Mouse (Mus musculus): ENCODE results near the gene Gm1979. TPM values are rescaled to one million over a fixed set of nuclear protein-coding genes. Genes with fewer than 3 reads are reported as not detected.

The Gm1979 gene
- polyA plus RNA-seq, 1 experiment from 2014 or later: 0.19 TPM

Other genes starting within 250 kb of the Gm1979 start
- gene Actr3b, start 244.8 kb downstream of the Gm1979 start, polyA plus RNA-seq (2015; fragmentation: Nextera tagmentation; extraction: Ambion mirVana): 5.2 and 5.3 TPM in 2 replicates
- gene Gm21663, start 62.4 kb downstream of the Gm1979 start, polyA plus RNA-seq (2015; fragmentation: Nextera tagmentation; extraction: Ambion mirVana): not detected in 2 replicates
- not detected in 2 replicates for gene Gm21671, start 50.4 kb downstream of the Gm1979 start, polyA plus RNA-seq (2015; fragmentation: Nextera tagmentation; extraction: Ambion mirVana)
- gene Gm21680, start 32.1 kb downstream of the Gm1979 start, polyA plus RNA-seq (2015; fragmentation: Nextera tagmentation; extraction: Ambion mirVana): 0.12 TPM in 1 of 2 replicates, not detected in the other
- gene Gm21698, start 16.1 kb downstream of the Gm1979 start, polyA plus RNA-seq (2015; fragmentation: Nextera tagmentation; extraction: Ambion mirVana): 0.08 TPM in 1 of 2 replicates, not detected in the other
- not detected in 2 replicates for gene Gm5862, start 18.1 kb upstream of the Gm1979 start, polyA plus RNA-seq (2015; fragmentation: Nextera tagmentation; extraction: Ambion mirVana)
- not detected in 2 replicates for gene Speer4a, start 34.8 kb upstream of the Gm1979 start, polyA plus RNA-seq (2015; fragmentation: Nextera tagmentation; extraction: Ambion mirVana)
- gene Gm7347, start 53.8 kb upstream of the Gm1979 start, polyA plus RNA-seq (2015; fragmentation: Nextera tagmentation; extraction: Ambion mirVana): 0.06 TPM in 1 of 2 replicates, not detected in the other
- gene Gm10471, start 84.5 kb upstream of the Gm1979 start, polyA plus RNA-seq (2015; fragmentation: Nextera tagmentation; extraction: Ambion mirVana): 0.06 TPM in 1 of 2 replicates, not detected in the other
- not detected in 2 replicates for gene 5031410I06Rik, start 100.6 kb upstream of the Gm1979 start, polyA plus RNA-seq (2015; fragmentation: Nextera tagmentation; extraction: Ambion mirVana)
- not detected in 2 replicates for gene Gm10220, start 116.6 kb upstream of the Gm1979 start, polyA plus RNA-seq (2015; fragmentation: Nextera tagmentation; extraction: Ambion mirVana)

Measured in kidney, embryonic 15.5 days (tissue).